Mouse (Mus musculus) G1E-ER4 (cell line): Measurements from ENCODE around the gene Gcnt2. TPM values are rescaled to one million over a fixed set of nuclear protein-coding genes. Genes with fewer than 3 reads are reported as not detected.

Experiments used
- GATA1 ChIP-seq: IDR thresholded peaks from one replicate; pipeline ENCODE4 v1.8.0; 2012; ENCODE audit warnings: low read length, inconsistent platforms
- polyA plus RNA-seq: library from polyadenylated mRNA; stranded (reverse); fragments of >175 nt; gene quantifications from 2 replicates; pipeline ENCODE4 v1.2.3, GENCODE M21; 2012

Gene Gcnt2
- polyA plus RNA-seq, 1 experiment: not detected

- no peak for TF ChIP-seq GATA1
These were observed 57.0 kb downstream of the Gcnt2 start for GRCm38 (mm10) chr13:40916321-40917160.

- TF ChIP-seq GATA1: no peak
These were observed 57.9 kb downstream of the Gcnt2 start for GRCm38 (mm10) chr13:40917161-40918091.

GRCm38 (mm10) chr13:40921326-40922059 lies 61.9 kb downstream of the Gcnt2 start:
- no peak for TF ChIP-seq GATA1

GRCm38 (mm10) chr13:40922311-40922877 lies 62.8 kb downstream of the Gcnt2 start:
- TF ChIP-seq GATA1: no peak

- TF ChIP-seq GATA1: no peak
These were observed 64.3 kb downstream of the Gcnt2 start for GRCm38 (mm10) chr13:40923756-40924315.

- no peak for TF ChIP-seq GATA1
These were observed 68.8 kb downstream of the Gcnt2 start for GRCm38 (mm10) chr13:40928192-40928898.

- no peak for TF ChIP-seq GATA1
These were observed 73.0 kb downstream of the Gcnt2 start for GRCm38 (mm10) chr13:40932573-40932972.

GRCm38 (mm10) chr13:40934341-40934740 lies 74.8 kb downstream of the Gcnt2 start:
- no peak for TF ChIP-seq GATA1

- no peak for TF ChIP-seq GATA1
These were observed 78.0 kb downstream of the Gcnt2 start for GRCm38 (mm10) chr13:40937586-40937985.

- no peak for TF ChIP-seq GATA1
These were observed 79.2 kb downstream of the Gcnt2 start for GRCm38 (mm10) chr13:40938485-40939357.

- TF ChIP-seq GATA1: no peak
These were observed 83.5 kb downstream of the Gcnt2 start for GRCm38 (mm10) chr13:40943066-40943465.

- no peak for TF ChIP-seq GATA1
These were observed 84.4 kb downstream of the Gcnt2 start for GRCm38 (mm10) chr13:40943936-40944335.

- TF ChIP-seq GATA1: no peak
These were observed 84.8 kb downstream of the Gcnt2 start for GRCm38 (mm10) chr13:40944346-40944745.

- no peak for TF ChIP-seq GATA1
These were observed 87.0 kb downstream of the Gcnt2 start for GRCm38 (mm10) chr13:40946513-40946912.
